Mouse (Mus musculus) C2C12 (cell line): Measurements from ENCODE around the gene Cd9. TPM values are rescaled to one million over a fixed set of nuclear protein-coding genes. Genes with fewer than 3 reads are reported as not detected.
A peak's percentile ranks its signal among the peaks of the same experiment; 100 is the strongest.

Source experiments
- H3K27me3 ChIP-seq: one replicate; pipeline ENCODE4 v1.6.1; 2011; ENCODE audit not compliant: control insufficient read depth, insufficient read depth, insufficient read length
- H3K36me3 ChIP-seq: one replicate; pipeline ENCODE4 v1.6.1; 2011; ENCODE audit not compliant: control insufficient read depth, insufficient read depth
- H3K4me3 ChIP-seq: one replicate; pipeline ENCODE4 v1.5.1; 2011; ENCODE audit warnings: mild to moderate bottlenecking, control low read depth; ENCODE audit not compliant: poor library complexity, insufficient read depth, severe bottlenecking
- H3K79me2 ChIP-seq: one replicate; pipeline ENCODE4 v1.6.1; 2011; ENCODE audit not compliant: control insufficient read depth, insufficient read depth
- H3K79me3 ChIP-seq: one replicate; pipeline ENCODE4 v1.6.1; 2011; ENCODE audit warnings: low read depth, control low read depth
- H3ac ChIP-seq: one replicate; pipeline ENCODE3; 2011; ENCODE audit warnings: low read depth; ENCODE audit not compliant: control insufficient read depth, insufficient read length
- CEBPB ChIP-seq: IDR thresholded peaks from one replicate; pipeline ENCODE4 v1.6.1; 2011; ENCODE audit warnings: low read depth, mild to moderate bottlenecking, control low read depth, moderate library complexity
- CTCF ChIP-seq: IDR thresholded peaks from one replicate; pipeline ENCODE4 v1.5.1; 2011; ENCODE audit not compliant: control insufficient read depth, insufficient read depth, insufficient read length
- FOSL1 ChIP-seq: IDR thresholded peaks from one replicate; pipeline ENCODE4 v1.8.0; 2011; ENCODE audit warnings: mild to moderate bottlenecking, low read length; ENCODE audit not compliant: poor library complexity, insufficient read depth, severe bottlenecking
- MAX ChIP-seq: IDR thresholded peaks from one replicate; pipeline ENCODE4 v1.6.1; 2011; ENCODE audit warnings: mild to moderate bottlenecking, control low read depth
- MYOD1 ChIP-seq: IDR thresholded peaks from one replicate; pipeline ENCODE4 v1.6.1; 2011; ENCODE audit warnings: low read depth; ENCODE audit not compliant: control insufficient read depth, insufficient read length
- MYOG ChIP-seq: IDR thresholded peaks from one replicate; pipeline ENCODE4 v1.6.1; 2011; ENCODE audit not compliant: control insufficient read depth, insufficient read length; ENCODE audit errors: extremely low read depth
- USF1 ChIP-seq: IDR thresholded peaks from one replicate; pipeline ENCODE4 v1.6.1; 2011; ENCODE audit warnings: low read depth, mild to moderate bottlenecking, control low read depth, moderate library complexity
- polyA plus RNA-seq: library from polyadenylated mRNA; unstranded; fragments of >200 nt; fragmentation: generic; extraction: Trizol; gene quantifications from one replicate; pipeline ENCODE4 v1.2.1, GENCODE M21; 2012; ENCODE audit warnings: missing spikeins

Cd9 gene
- polyA plus RNA-seq, 1 experiment: 236 TPM

GRCm38 (mm10) chr6:125538469-125538868 is 43.9 kb upstream of the Cd9 start:
- TF ChIP-seq USF1: peak; percentile 76
- TF ChIP-seq MYOD1: no peak
- Histone ChIP-seq H3K79me2 (no peaks in the 10 kb centered on the region), H3K36me3 (no peaks in the 10 kb centered on the region), H3K4me3 (no peak overlapping the region), H3K79me3 (no peaks in the 10 kb centered on the region), H3K27me3 (no peaks in the 10 kb centered on the region), H3ac (no peak overlapping the region)

- H3K27me3 ChIP-seq: no peaks in the 10 kb centered on the region
- no peaks in the 10 kb centered on the region for H3K79me2 ChIP-seq
- H3K79me3 ChIP-seq: no peaks in the 10 kb centered on the region
- no peaks in the 10 kb centered on the region for H3K36me3 ChIP-seq
- no peak overlapping the region for H3K4me3 ChIP-seq
- TF ChIP-seq FOSL1: no peak
- TF ChIP-seq MAX: no peak
- no peak for TF ChIP-seq CEBPB
- TF ChIP-seq MYOG: no peak
- no peak for TF ChIP-seq MYOD1
- TF ChIP-seq CTCF: no peak
- no peak for TF ChIP-seq USF1
- no peak overlapping the region for H3ac ChIP-seq
Measured at GRCm38 (mm10) chr6:125534990-125535389, 40.4 kb upstream of the Cd9 start.

- H3K79me3 ChIP-seq: no peaks in the 10 kb centered on the region
- no peaks in the 10 kb centered on the region for H3K27me3 ChIP-seq
- no peak for TF ChIP-seq CTCF
- no peak for TF ChIP-seq MAX
- no peak for TF ChIP-seq MYOD1
- TF ChIP-seq FOSL1: no peak
- TF ChIP-seq CEBPB: no peak
- TF ChIP-seq USF1: no peak
- no peak for TF ChIP-seq MYOG
- H3K79me2 ChIP-seq: no peaks in the 10 kb centered on the region
- no peaks in the 10 kb centered on the region for H3K36me3 ChIP-seq
- H3K4me3 ChIP-seq: no peak overlapping the region
- no peak overlapping the region for H3ac ChIP-seq
Measured at GRCm38 (mm10) chr6:125533104-125533650, 38.6 kb upstream of the Cd9 start.

- Histone ChIP-seq H3K79me2 (no peaks in the 10 kb centered on the region), H3ac (no peak overlapping the region), H3K36me3 (no peaks in the 10 kb centered on the region), H3K79me3 (no peaks in the 10 kb centered on the region), H3K27me3 (no peaks in the 10 kb centered on the region), H3K4me3 (no peak overlapping the region)
- TF ChIP-seq MAX (no peak), CTCF (no peak), CEBPB (no peak), USF1 (no peak), MYOD1 (no peak), FOSL1 (no peak), MYOG (no peak)
Measured at GRCm38 (mm10) chr6:125529479-125529878, 34.9 kb upstream of the Cd9 start.

- Histone ChIP-seq H3K79me3 (no peaks in the 10 kb centered on the region), H3K27me3 (no peaks in the 10 kb centered on the region), H3ac (no peak overlapping the region), H3K79me2 (no peaks in the 10 kb centered on the region), H3K36me3 (no peaks in the 10 kb centered on the region), H3K4me3 (no peak overlapping the region)
- TF ChIP-seq CTCF: no peak
- no peak for TF ChIP-seq MYOD1
- TF ChIP-seq MYOG: no peak
- no peak for TF ChIP-seq MAX
- no peak for TF ChIP-seq CEBPB
- TF ChIP-seq FOSL1: no peak
- TF ChIP-seq USF1: no peak
Measured at GRCm38 (mm10) chr6:125528614-125529200, 34.1 kb upstream of the Cd9 start.

- no peaks in the 10 kb centered on the region for H3K79me2 ChIP-seq
- no peaks in the 10 kb centered on the region for H3K36me3 ChIP-seq
- H3ac ChIP-seq: no peak overlapping the region
- TF ChIP-seq FOSL1: no peak
- no peak for TF ChIP-seq CTCF
- TF ChIP-seq MAX: no peak
- no peak for TF ChIP-seq CEBPB
- no peak for TF ChIP-seq USF1
- TF ChIP-seq MYOG: no peak
- TF ChIP-seq MYOD1: no peak
- H3K4me3 ChIP-seq: no peak overlapping the region
- no peaks in the 10 kb centered on the region for H3K79me3 ChIP-seq
- no peaks in the 10 kb centered on the region for H3K27me3 ChIP-seq
Measured at GRCm38 (mm10) chr6:125526066-125526465, 31.5 kb upstream of the Cd9 start.
